Mouse (Mus musculus) hindbrain, postnatal 0 days (tissue): ENCODE data around the gene Zfp597. TPM values are rescaled to one million over a fixed set of nuclear protein-coding genes. Genes with fewer than 3 reads are reported as not detected.

Source experiments
- ATAC-seq: fragments of 200-750 bp; cut with Nextera tagmentation; 2 replicates; pipeline ENCODE4 v1.8.0; 2017; ENCODE audit warnings: mild to moderate bottlenecking, moderate TSS enrichment, moderate library complexity
- DNase-seq: peaks from one replicate; pipeline ENCODE4 v3.0.0-alpha.2; 2015; ENCODE audit warnings: low spot score
- H3K27ac ChIP-seq: fragments of 300-500 bp; sonication (generic); 2 replicates; pipeline ENCODE4 v1.5.1; 2014; ENCODE audit warnings: mild to moderate bottlenecking
- H3K27me3 ChIP-seq: fragments of 300-500 bp; sonication (generic); 2 replicates; pipeline ENCODE4 v1.6.1; 2014; ENCODE audit warnings: low read length, mixed read lengths; ENCODE audit not compliant: insufficient read depth
- H3K36me3 ChIP-seq: fragments of 300-500 bp; sonication (generic); 2 replicates; pipeline ENCODE4 v1.6.1; 2014; ENCODE audit warnings: low read length, mixed read lengths; ENCODE audit not compliant: insufficient read depth
- H3K4me1 ChIP-seq: fragments of 300-500 bp; sonication (generic); 2 replicates; pipeline ENCODE4 v1.6.1; 2014; ENCODE audit warnings: antibody characterized with exemption, low read length, mixed read lengths; ENCODE audit not compliant: insufficient read depth
- H3K4me2 ChIP-seq: fragments of 300-500 bp; sonication (generic); 2 replicates; pipeline ENCODE4 v1.6.1; 2014; ENCODE audit warnings: low read depth, mild to moderate bottlenecking, low read length, moderate library complexity, mixed read lengths
- H3K4me3 ChIP-seq: fragments of 300-500 bp; sonication (generic); 2 replicates; pipeline ENCODE4 v1.5.1; 2014; ENCODE audit warnings: low read length
- H3K9ac ChIP-seq: fragments of 300-500 bp; sonication (generic); replicated peaks from 2 replicates; pipeline ENCODE4 v1.6.1; 2014; ENCODE audit warnings: mild to moderate bottlenecking, low read length, moderate library complexity, mixed read lengths
- H3K9me3 ChIP-seq: fragments of 300-500 bp; sonication (generic); 2 replicates; pipeline ENCODE4 v1.6.1; 2016; ENCODE audit warnings: low read length, mixed read lengths
- CTCF ChIP-seq: IDR thresholded peaks from 2 replicates; pipeline ENCODE4 v1.5.1; 2016; ENCODE audit warnings: antibody characterized with exemption, control low read depth, low read depth
- WGBS: fragments of 180-500 bp; shearing (Covaris S2); extraction: QIAGEN DNeasy Blood & Tissue Kit; methylation state at CpG from one replicate; pipeline ENCODE4 v1.1.7; 2014; 5-methylcytosine and 5-hydroxymethylcytosine counted together
- polyA plus RNA-seq: library from polyadenylated mRNA; unstranded; fragments of >200 nt; fragmentation: Nextera tagmentation; extraction: Ambion mirVana; gene quantifications from 2 replicates; pipeline ENCODE4 v1.2.1, GENCODE M21; 2015
- total RNA-seq: library from RNA; depleted of rRNA; stranded (reverse); fragments of >200 nt; gene quantifications from 2 replicates; pipeline ENCODE4 v1.2.3, GENCODE M21; 2014

Zfp597 gene
- total and polyA plus RNA-seq, 2 experiments from 2014 or later: 11.9 to 21.4 TPM

DNA sequence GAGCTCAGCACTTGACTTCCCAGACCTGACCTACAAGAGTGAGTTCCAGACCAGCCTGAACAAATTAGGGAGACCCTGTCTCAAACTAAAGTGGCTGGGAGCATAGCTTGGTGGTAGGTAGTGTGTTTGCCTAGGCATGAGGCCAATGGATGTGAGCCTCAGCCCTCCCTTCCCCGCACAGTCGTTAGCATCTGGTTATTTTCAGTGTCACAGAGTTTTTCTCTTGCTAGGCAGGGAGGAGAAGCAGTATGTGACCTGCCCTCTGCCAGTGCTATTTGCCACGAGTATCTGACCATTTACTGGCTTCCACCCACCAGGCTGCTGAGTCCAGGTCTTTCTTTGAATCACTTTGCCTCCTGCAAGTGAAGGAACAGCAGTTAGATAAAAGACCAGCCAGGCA lies 9.4 kb upstream of the Zfp597 start:
- WGBS: 74% methylated on average over 3 of the region's 3 CpGs
- Histone ChIP-seq H3K9me3 (no peaks in the 10 kb centered on the region), H3K9ac (no peak overlapping the region), H3K27me3 (no peaks in the 10 kb centered on the region), H3K4me1 (no peaks in the 10 kb centered on the region), H3K4me3 (no peak overlapping the region), H3K36me3 (peaks cover 20% of the 10 kb centered on the region), H3K4me2 (no peak overlapping the region), H3K27ac (no peak overlapping the region; the same call in 1 of the 2 replicates)
- no peak for TF ChIP-seq CTCF
- ATAC-seq (no peak), DNase-seq (no peak)

DNA sequence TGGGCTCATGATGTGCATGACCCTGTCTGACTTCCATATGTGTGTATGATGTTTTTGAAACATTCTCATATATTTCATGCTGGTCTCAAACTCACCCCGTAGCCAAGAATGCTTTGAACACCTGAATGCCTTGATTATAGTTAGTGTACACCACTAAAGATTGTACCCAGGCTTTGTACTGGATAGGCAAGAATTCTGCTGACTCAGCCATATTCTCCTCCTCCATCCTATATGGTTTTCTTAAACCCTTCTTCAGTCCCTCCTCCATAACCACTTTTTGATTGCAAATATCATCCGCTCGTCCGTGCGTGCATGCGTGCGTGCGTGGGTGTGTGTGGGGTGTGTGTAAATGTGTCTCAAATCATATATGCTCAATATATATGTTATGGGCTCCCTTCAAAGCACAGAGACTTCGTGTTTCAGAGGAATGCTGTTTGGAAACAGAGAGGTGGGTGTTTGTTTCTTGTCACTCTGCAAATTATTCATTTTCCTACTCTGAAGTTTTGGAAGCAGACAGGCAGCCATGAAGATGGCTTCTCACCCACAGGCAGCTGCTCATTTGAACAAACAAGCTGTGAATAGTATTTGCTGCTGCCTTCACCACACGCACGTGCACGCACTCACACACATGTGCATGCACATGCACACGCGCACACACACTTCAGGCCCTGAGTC lies 7.4 kb upstream of the Zfp597 start:
- WGBS: 95% methylated on average over 14 of the region's 14 CpGs
- H3K27ac ChIP-seq: no peak overlapping the region
- ATAC-seq: no peak
- H3K36me3 ChIP-seq: 0 out of 2 replicates have a peak, but pooled peaks cover under 1% of the 10 kb centered on the region
- no peak overlapping the region for H3K4me3 ChIP-seq
- H3K27me3 ChIP-seq: no peaks in the 10 kb centered on the region
- H3K4me2 ChIP-seq: no peak overlapping the region
- H3K9ac ChIP-seq: no peak overlapping the region
- H3K4me1 ChIP-seq: no peaks in the 10 kb centered on the region
- H3K9me3 ChIP-seq: no peaks in the 10 kb centered on the region
- TF ChIP-seq CTCF: no peak
- DNase-seq: no peak

DNA sequence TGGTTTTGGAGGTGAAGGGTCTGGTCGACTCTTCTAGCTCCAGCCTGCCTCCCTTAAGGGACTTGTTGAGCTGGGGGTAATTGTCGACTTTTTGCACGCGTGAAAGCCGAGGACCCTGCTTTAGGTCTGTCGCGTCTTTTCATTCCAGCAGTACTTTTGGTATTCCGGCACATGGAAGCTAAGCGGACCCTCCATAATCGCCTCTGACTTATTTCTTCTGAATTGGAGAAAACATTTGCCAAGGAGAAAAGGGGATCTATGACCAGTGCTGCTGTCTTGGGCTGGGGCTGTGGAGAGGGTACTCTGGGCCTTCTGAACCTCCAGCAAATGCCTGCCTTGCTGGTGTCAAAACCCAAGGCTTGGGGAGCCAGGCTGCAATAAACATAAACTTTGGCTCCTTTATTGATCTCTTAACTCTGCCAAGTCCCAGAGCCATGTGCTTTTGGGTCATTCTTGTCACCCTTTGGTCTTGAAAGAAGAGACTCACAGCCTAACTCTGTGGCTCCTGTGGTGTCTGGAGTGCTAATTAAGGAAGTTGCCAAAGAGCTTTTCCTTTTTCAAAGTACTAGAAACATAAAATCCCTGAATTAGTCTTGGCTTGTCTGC lies 807 bp upstream of the Zfp597 start:
- Histone ChIP-seq H3K4me2 (peak overlapping the region; percentile 77), H3K4me3 (peak overlapping the region; percentile 99), H3K36me3 (no peaks in the 10 kb centered on the region), H3K27ac (peak overlapping the region; percentile 97), H3K4me1 (peaks cover 11% of the 10 kb centered on the region), H3K27me3 (no peaks in the 10 kb centered on the region), H3K9ac (peak overlapping the region; percentile 90), H3K9me3 (no peaks in the 10 kb centered on the region)
- ATAC-seq (0 out of 2 replicates have a peak, but pooled peaks have one; percentile 10), DNase-seq (peak; percentile 29)
- 3% methylated on average over 10 of the region's 10 CpGs for WGBS
- TF ChIP-seq CTCF: no peak

DNA sequence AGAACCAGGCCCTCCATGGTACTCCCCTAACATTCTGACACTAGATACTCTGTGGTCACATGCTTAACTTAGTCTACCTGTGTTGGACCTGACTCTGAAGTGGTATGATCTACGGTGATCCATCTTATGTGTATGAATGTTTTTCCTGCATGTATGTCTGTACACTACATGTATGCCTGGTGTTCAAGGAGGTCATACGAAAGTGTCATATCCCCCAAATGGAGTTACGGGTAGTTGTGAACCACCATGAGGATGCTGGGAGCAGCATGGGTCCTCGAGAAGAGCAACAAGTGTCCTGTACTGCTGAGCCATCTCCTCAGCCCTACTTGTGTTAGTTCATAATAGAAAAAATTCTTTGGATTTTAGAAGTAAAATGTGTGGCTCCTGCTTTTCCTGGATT lies 8.0 kb downstream of the Zfp597 start:
- no peaks in the 10 kb centered on the region for H3K9me3 ChIP-seq
- H3K9ac ChIP-seq: no peak overlapping the region
- no peak for TF ChIP-seq CTCF
- no peak overlapping the region for H3K4me3 ChIP-seq
- H3K4me1 ChIP-seq: no peaks in the 10 kb centered on the region
- no peaks in the 10 kb centered on the region for H3K36me3 ChIP-seq
- WGBS: 94% methylated on average over 4 of the region's 4 CpGs
- H3K27ac ChIP-seq: no peak overlapping the region
- DNase-seq (no peak), ATAC-seq (no peak)
- no peak overlapping the region for H3K4me2 ChIP-seq
- no peaks in the 10 kb centered on the region for H3K27me3 ChIP-seq

DNA sequence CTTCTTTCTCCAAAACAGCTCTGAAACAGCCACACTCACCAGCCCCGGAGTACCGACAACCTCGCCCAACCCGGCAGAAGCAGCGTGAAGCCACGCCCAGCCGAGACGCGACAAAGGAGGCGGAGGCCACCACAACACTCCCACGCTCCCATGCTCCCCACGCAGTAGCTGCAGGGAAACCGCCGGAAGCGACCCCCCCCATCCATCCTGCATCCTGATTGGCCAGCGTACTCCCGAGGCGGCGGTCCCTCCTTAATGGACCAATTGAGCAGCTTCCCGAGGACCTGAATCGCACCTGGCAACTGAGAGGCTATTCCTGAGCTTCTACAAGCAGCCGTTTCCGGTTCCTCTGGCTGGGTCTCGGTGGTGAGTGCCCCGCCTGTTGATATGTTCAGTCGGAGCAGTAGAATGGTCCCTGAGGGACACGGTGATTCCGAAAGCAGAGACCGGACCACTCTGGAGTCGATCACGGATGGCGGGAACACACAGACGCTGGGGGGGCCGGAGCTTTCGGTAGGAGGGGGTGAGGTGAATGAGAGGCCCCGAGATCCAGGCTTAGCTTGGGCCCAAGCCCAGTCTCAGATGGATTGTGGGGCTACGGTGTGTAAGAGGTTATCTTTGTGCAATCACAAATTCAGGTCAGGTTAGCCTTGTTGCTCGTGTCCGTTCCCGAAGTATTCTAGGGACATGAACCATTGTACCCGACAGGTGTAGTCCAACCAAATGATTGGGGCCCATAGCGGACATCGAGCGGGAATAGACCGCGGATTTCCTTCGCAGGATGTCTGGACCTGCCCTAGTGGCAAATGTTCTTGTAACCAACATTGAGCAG lies 11.9 kb downstream of the Zfp597 start, which contains the start of gene Naa60:
Naa60 (plus strand) TSS at position 160 of the 832 bp plus-strand sequence.
- H3K36me3 ChIP-seq: no peaks in the 10 kb centered on the region
- peak within 1 kb of the TSS; percentile 52 for H3K9ac ChIP-seq
- peak within 1 kb of the TSS; percentile 62; the same call in 1 of the 2 replicates for H3K27ac ChIP-seq
- WGBS: 5% methylated on average over 47 of the region's 47 CpGs
- no peaks in the 10 kb centered on the region for H3K4me1 ChIP-seq
- no peaks in the 10 kb centered on the region for H3K27me3 ChIP-seq
- peak within 1 kb of the TSS; percentile 49 for H3K4me3 ChIP-seq
- peak; percentile 99 for ATAC-seq
- DNase-seq: peak; percentile 95
- no peaks in the 10 kb centered on the region for H3K9me3 ChIP-seq
- peak; percentile 7; the same call in 1 of the 2 replicates for TF ChIP-seq CTCF
- H3K4me2 ChIP-seq: peak within 1 kb of the TSS; percentile 95

DNA sequence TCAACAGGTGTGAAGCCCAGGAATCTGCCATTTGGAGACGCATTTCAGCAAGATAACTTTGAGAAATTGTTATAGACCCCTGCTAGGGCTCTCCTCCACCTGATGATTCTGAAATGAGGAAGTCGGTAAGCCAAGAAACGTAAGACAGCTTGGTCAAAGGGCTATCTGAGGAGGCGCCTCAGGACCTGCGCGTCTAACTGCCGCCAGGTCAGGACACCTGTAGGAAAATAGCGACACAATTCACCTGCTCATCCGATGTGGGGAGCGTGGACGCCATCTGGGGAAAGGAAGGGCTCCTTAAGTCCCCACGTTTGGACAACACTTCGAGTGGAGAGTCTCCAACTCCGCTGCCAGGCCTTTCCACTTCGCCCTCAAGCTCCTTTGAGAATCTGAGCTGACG lies 12.5 kb downstream of the Zfp597 start:
- Histone ChIP-seq H3K27ac (peak overlapping the region; percentile 56; the same call in 1 of the 2 replicates), H3K4me1 (no peaks in the 10 kb centered on the region), H3K4me2 (peak overlapping the region; percentile 95), H3K4me3 (peak overlapping the region; percentile 49), H3K9ac (peak overlapping the region; percentile 52), H3K36me3 (no peaks in the 10 kb centered on the region), H3K27me3 (no peaks in the 10 kb centered on the region), H3K9me3 (no peaks in the 10 kb centered on the region)
- DNase-seq: no peak
- no peak; the same call in 1 of the 2 replicates for ATAC-seq
- under 1% methylated on average over 16 of the region's 16 CpGs for WGBS
- TF ChIP-seq CTCF: no peak
